9 mouse cellular contexts compared by ENCODE assay signal in genomic region chr6:86569461-86569820, GRCm38 (mm10). TPM values are rescaled to one million over a fixed set of nuclear protein-coding genes. Genes with fewer than 3 reads are reported as not detected.
A peak's percentile ranks its signal among the peaks of the same experiment; 100 is the strongest.
DNase-seq lines count a peak whose midpoint lies in the region; ATAC-seq and TF ChIP-seq lines count a peak whose summit lies in the region.
"Had no signal": no experiment of that assay in that cellular context is flagged by ENCODE, and none has a peak within 500 bp of the region (broad histone marks: within the 10 kb centered on the region; RNA-seq: fewer than 3 reads in every experiment).

No protein-coding gene starts in this region.

- intact Hi-C loops in gastrocnemius, postnatal 36 days (cut with DNase I): no loop called here

- no peak overlapping the region for H3K4me2 ChIP-seq in midbrain, embryonic 13.5 days (replicated peaks)
- H3K4me2 ChIP-seq in midbrain, embryonic 16.5 days (ENCODE audit: low read length): no peak overlapping the region
- H3K4me2 ChIP-seq in hindbrain, embryonic 16.5 days (ENCODE audit: low read length): no peak overlapping the region
- no peak overlapping the region for H3K4me2 ChIP-seq in lung, embryonic 14.5 days
- H3K4me2 ChIP-seq: liver, embryonic 15.5 days had no signal

- no peak for TF ChIP-seq CTCF in lung, embryonic 14.5 days (IDR thresholded peaks at IDR 0.05; ENCODE audit: low read depth)

- H3K27ac ChIP-seq in midbrain, embryonic 13.5 days: peak overlapping the region; percentile 62
- no peak overlapping the region for H3K27ac ChIP-seq in midbrain, embryonic 16.5 days (ENCODE audit: low read length)
- peak overlapping the region; percentile 52; the same call in 1 of the 2 replicates for H3K27ac ChIP-seq in hindbrain, embryonic 16.5 days (ENCODE audit: low read depth, low read length)
- peak overlapping the region; percentile 48; the same call in 1 of the 2 replicates for H3K27ac ChIP-seq in lung, embryonic 14.5 days (ENCODE audit: low read depth)
- H3K27ac ChIP-seq: liver, embryonic 15.5 days had no signal

- H3K36me3 ChIP-seq in midbrain, embryonic 13.5 days: peaks cover 28% of the 10 kb centered on the region
- peaks cover 12% of the 10 kb centered on the region for H3K36me3 ChIP-seq in midbrain, embryonic 16.5 days (ENCODE audit: control insufficient read depth, insufficient read depth, low read length)
- peaks cover 12% of the 10 kb centered on the region for H3K36me3 ChIP-seq in hindbrain, embryonic 16.5 days (ENCODE audit: control insufficient read depth, insufficient read depth, low read length)
- peaks cover 15% of the 10 kb centered on the region for H3K36me3 ChIP-seq in lung, embryonic 14.5 days (ENCODE audit: insufficient read depth)

- H3K9me3 ChIP-seq in midbrain, embryonic 13.5 days: no peaks in the 10 kb centered on the region
- H3K9me3 ChIP-seq in midbrain, embryonic 16.5 days (replicated peaks; ENCODE audit: control insufficient read depth, low read length, poor library complexity, severe bottlenecking): no peaks in the 10 kb centered on the region
- H3K9me3 ChIP-seq in hindbrain, embryonic 16.5 days (ENCODE audit: control insufficient read depth, low read length): no peaks in the 10 kb centered on the region
- H3K9me3 ChIP-seq in lung, embryonic 14.5 days (ENCODE audit: low read depth, low read length): no peaks in the 10 kb centered on the region
- H3K9me3 ChIP-seq: liver, embryonic 15.5 days had no signal

- peaks cover 9% of the 10 kb centered on the region; the same call in 1 of the 2 replicates for H3K4me1 ChIP-seq in midbrain, embryonic 13.5 days (replicated peaks)
- no peaks in the 10 kb centered on the region for H3K4me1 ChIP-seq in midbrain, embryonic 16.5 days (ENCODE audit: control insufficient read depth, insufficient read depth, low read length)
- H3K4me1 ChIP-seq in hindbrain, embryonic 16.5 days (ENCODE audit: control insufficient read depth, insufficient read depth, low read depth, low read length): peaks cover 6% of the 10 kb centered on the region; the same call in 1 of the 2 replicates
- peaks cover 24% of the 10 kb centered on the region for H3K4me1 ChIP-seq in lung, embryonic 14.5 days (ENCODE audit: insufficient read depth)

- 65% methylated on average over 3 of the region's 3 CpGs for WGBS in midbrain, embryonic 13.5 days
- 74% methylated on average over 3 of the region's 3 CpGs for WGBS in midbrain, embryonic 16.5 days
- 46% methylated on average over 3 of the region's 3 CpGs for WGBS in hindbrain, embryonic 16.5 days
- WGBS in lung, embryonic 14.5 days: 24% methylated on average over 3 of the region's 3 CpGs

- no peak for ATAC-seq in midbrain, embryonic 13.5 days
- ATAC-seq in midbrain, embryonic 16.5 days: no peak
- peak; percentile 55 for ATAC-seq in hindbrain, embryonic 16.5 days
- ATAC-seq in lung, embryonic 14.5 days (ENCODE audit: insufficient read depth): peak; percentile 56; the same call in 1 of the 2 replicates

- H3K9ac ChIP-seq in midbrain, embryonic 13.5 days (replicated peaks): no peak overlapping the region
- no peak overlapping the region for H3K9ac ChIP-seq in midbrain, embryonic 16.5 days (ENCODE audit: low read depth, low read length)
- H3K9ac ChIP-seq in hindbrain, embryonic 16.5 days (ENCODE audit: low read depth, low read length): no peak overlapping the region
- H3K9ac ChIP-seq in lung, embryonic 14.5 days: no peak overlapping the region
- H3K9ac ChIP-seq: liver, embryonic 15.5 days had no signal

- DNase-seq in cerebellum, adult 9-10 months: peak; percentile 85
- peak; percentile 76 for DNase-seq in lung, embryonic 14.5 days
- no peak for DNase-seq in gastrocnemius, postnatal 36 days
- DNase-seq in right cerebral cortex, postnatal 14 days: no peak
- no peak for DNase-seq in ovary, adult 18-20 months (ENCODE audit: low spot score)

- no peaks in the 10 kb centered on the region for H3K27me3 ChIP-seq in midbrain, embryonic 13.5 days
- no peaks in the 10 kb centered on the region for H3K27me3 ChIP-seq in midbrain, embryonic 16.5 days (ENCODE audit: control insufficient read depth, insufficient read depth, low read depth, low read length)
- H3K27me3 ChIP-seq in hindbrain, embryonic 16.5 days (replicated peaks; ENCODE audit: control insufficient read depth, insufficient read depth, low read length): no peaks in the 10 kb centered on the region
- no peaks in the 10 kb centered on the region for H3K27me3 ChIP-seq in lung, embryonic 14.5 days (ENCODE audit: insufficient read depth, low read length)
- H3K27me3 ChIP-seq: liver, embryonic 15.5 days had no signal

- no peak overlapping the region for H3K4me3 ChIP-seq in midbrain, embryonic 13.5 days (replicated peaks)
- no peak overlapping the region for H3K4me3 ChIP-seq in midbrain, embryonic 16.5 days (ENCODE audit: low read depth, low read length)
- H3K4me3 ChIP-seq in hindbrain, embryonic 16.5 days (ENCODE audit: low read length): no peak overlapping the region
- H3K4me3 ChIP-seq in lung, embryonic 14.5 days (ENCODE audit: low read depth, low read length): no peak overlapping the region
- H3K4me3 ChIP-seq: liver, embryonic 15.5 days had no signal

RNA-seq across cellular contexts. Expression of gene Pcbp1, which starts 43.3 kb away (rescaled TPM):
- polyA plus RNA-seq in midbrain, embryonic 13.5 days (2015; fragmentation: Nextera tagmentation; extraction: Ambion mirVana): 246 and 342 TPM in 2 replicates
- 190 and 269 TPM in 2 replicates for polyA plus RNA-seq in midbrain, embryonic 16.5 days (2015; fragmentation: Nextera tagmentation; extraction: Ambion mirVana)
- polyA plus RNA-seq in hindbrain, embryonic 16.5 days (2015; fragmentation: Nextera tagmentation; extraction: Ambion mirVana): 123 and 163 TPM in 2 replicates
- 552 and 588 TPM in 2 replicates for polyA plus RNA-seq in lung, embryonic 14.5 days (2014; fragmentation: Nextera tagmentation; extraction: Ambion mirVana)
- total RNA-seq in gastrocnemius, postnatal 36 days (2021): 100 to 1,000 TPM; 102 to 112 TPM

RNA-seq across cellular contexts. Expression of gene Asprv1, which starts 58.5 kb away (rescaled TPM):
- 0.50 and 0.59 TPM in 2 replicates for polyA plus RNA-seq in midbrain, embryonic 13.5 days (2015; fragmentation: Nextera tagmentation; extraction: Ambion mirVana)
- 0.45 and 0.62 TPM in 2 replicates for polyA plus RNA-seq in midbrain, embryonic 16.5 days (2015; fragmentation: Nextera tagmentation; extraction: Ambion mirVana)
- 0.62 and 0.70 TPM in 2 replicates for polyA plus RNA-seq in hindbrain, embryonic 16.5 days (2015; fragmentation: Nextera tagmentation; extraction: Ambion mirVana)
- 0.42 and 0.60 TPM in 2 replicates for polyA plus RNA-seq in lung, embryonic 14.5 days (2014; fragmentation: Nextera tagmentation; extraction: Ambion mirVana)
- not detected for total RNA-seq in gastrocnemius, postnatal 36 days (2021)

Comparison
In these comparisons a context has a peak if more than half of its experiments do, and no peak if none do; other contexts are left out.
1. ATAC-seq: peak in hindbrain, embryonic 16.5 days (single experiment) and lung, embryonic 14.5 days (single experiment); none in midbrain, embryonic 13.5 days (single experiment) and midbrain, embryonic 16.5 days (single experiment).
2. DNase-seq: peak in cerebellum, adult 9-10 months (single experiment) and lung, embryonic 14.5 days (single experiment); none in gastrocnemius, postnatal 36 days (0 of 2), right cerebral cortex, postnatal 14 days (single experiment) and ovary, adult 18-20 months (single experiment).